In genomic region chr13:91768683-91769651, GRCm38 (mm10) we compare ENCODE assay signal across 28 mouse cellular contexts. TPM values are rescaled to one million over a fixed set of nuclear protein-coding genes. Genes with fewer than 3 reads are reported as not detected.
A peak's percentile ranks its signal among the peaks of the same experiment; 100 is the strongest.
DNase-seq lines count a peak whose midpoint lies in the region; ATAC-seq and TF ChIP-seq lines count a peak whose summit lies in the region.
"Had no signal": no experiment of that assay in that cellular context is flagged by ENCODE, and none has a peak within 500 bp of the region (broad histone marks: within the 10 kb centered on the region; RNA-seq: fewer than 3 reads in every experiment).

No protein-coding gene starts in this region.

- no peak overlapping the region for H3K27ac ChIP-seq in liver, adult 2 months (replicated peaks; ENCODE audit: insufficient read depth, low read depth, low read length)
- H3K27ac ChIP-seq in liver, embryonic 11.5 days (ENCODE audit: low read depth, low read length): no peak overlapping the region
- peak overlapping the region; percentile 100 for H3K27ac ChIP-seq in CH12.LX (ENCODE audit: insufficient read depth, low read depth)
- no peak overlapping the region for H3K27ac ChIP-seq in midbrain, embryonic 15.5 days
- H3K27ac ChIP-seq in forebrain, embryonic 11.5 days (ENCODE audit: low read depth, low read length): no peak overlapping the region
- H3K27ac ChIP-seq: embryonic facial prominence, embryonic 12.5 days; embryonic facial prominence, embryonic 15.5 days; forebrain, embryonic 12.5 days; forebrain, embryonic 15.5 days; heart, embryonic 15.5 days; hindbrain, embryonic 14.5 days; hindbrain, postnatal 0 days; intestine, embryonic 15.5 days had no signal

- peaks cover 8% of the 10 kb centered on the region for H3K4me1 ChIP-seq in liver, adult 2 months (ENCODE audit: control insufficient read depth, insufficient read depth, low read length)
- H3K4me1 ChIP-seq in liver, embryonic 11.5 days (replicated peaks; ENCODE audit: control insufficient read depth, insufficient read depth, low read length): no peaks in the 10 kb centered on the region
- peaks cover 27 to 74% of the 10 kb centered on the region in 2 experiments for H3K4me1 ChIP-seq in CH12.LX (ENCODE audit: control insufficient read depth in 1 of 2, insufficient read depth in 2 of 2)
- no peaks in the 10 kb centered on the region for H3K4me1 ChIP-seq in midbrain, embryonic 15.5 days
- H3K4me1 ChIP-seq in forebrain, embryonic 11.5 days (replicated peaks; ENCODE audit: control insufficient read depth, insufficient read depth, low read length): no peaks in the 10 kb centered on the region
- H3K4me1 ChIP-seq: embryonic facial prominence, embryonic 12.5 days; embryonic facial prominence, embryonic 15.5 days; forebrain, embryonic 12.5 days; forebrain, embryonic 15.5 days; heart, embryonic 12.5 days; heart, embryonic 15.5 days; intestine, embryonic 15.5 days had no signal

- TF ChIP-seq RAD21 in CH12.LX (IDR thresholded peaks at IDR 0.05; ENCODE audit: low read depth, low read length): peak; percentile 1

- no peak for TF ChIP-seq POLR2A in liver, adult 2 months (IDR thresholded peaks at IDR 0.05; ENCODE audit: extremely low read depth, insufficient read depth, low read length)
- TF ChIP-seq POLR2A in CH12.LX (IDR thresholded peaks at IDR 0.05; ENCODE audit: low read depth, low read length): peak; percentile 61

- H3K4me3 ChIP-seq in liver, adult 2 months (ENCODE audit: insufficient read depth, low read depth, low read length): no peak overlapping the region
- no peak overlapping the region for H3K4me3 ChIP-seq in liver, embryonic 11.5 days (ENCODE audit: low read depth, low read length)
- H3K4me3 ChIP-seq in CH12.LX (replicated peaks in 1 of 3; ENCODE audit: low read depth in 2 of 3, low read length in 2 of 3, poor library complexity in 1 of 3): peak overlapping the region in 2 of 3 experiments; percentile 35 to 54
- H3K4me3 ChIP-seq in midbrain, embryonic 15.5 days: no peak overlapping the region
- no peak overlapping the region for H3K4me3 ChIP-seq in forebrain, embryonic 11.5 days (ENCODE audit: low read depth, low read length)
- H3K4me3 ChIP-seq: embryonic facial prominence, embryonic 12.5 days; embryonic facial prominence, embryonic 15.5 days; forebrain, embryonic 12.5 days; forebrain, embryonic 15.5 days; heart, embryonic 12.5 days; heart, embryonic 15.5 days; intestine, embryonic 15.5 days had no signal

- peak; percentile 94 for TF ChIP-seq EP300 in CH12.LX (IDR thresholded peaks at IDR 0.05; ENCODE audit: low read length)

- dilution Hi-C loops in CH12.LX (cut with MboI; ENCODE audit: extremely low pct_ligation_motif_present, extremely low pct_unique_long_range_greater_than_20kb, low sequenced_read_pairs): no loop called here

- no peak for TF ChIP-seq CTCF in liver, adult 2 months (IDR thresholded peaks at IDR 0.05; ENCODE audit: low read depth, low read length)
- TF ChIP-seq CTCF in CH12.LX (conservative IDR thresholded peaks at IDR 0.05 in 1 of 2, IDR thresholded peaks at IDR 0.05 in 1 of 2; ENCODE audit: low read depth in 2 of 2, low read length in 2 of 2): no peak

- no peaks in the 10 kb centered on the region for H3K27me3 ChIP-seq in liver, adult 2 months (ENCODE audit: control insufficient read depth, insufficient read depth, low read length)
- no peaks in the 10 kb centered on the region for H3K27me3 ChIP-seq in liver, embryonic 11.5 days (replicated peaks; ENCODE audit: control insufficient read depth, insufficient read depth, low read length)
- H3K27me3 ChIP-seq in CH12.LX (replicated peaks): no peaks in the 10 kb centered on the region
- H3K27me3 ChIP-seq in midbrain, embryonic 15.5 days (replicated peaks): no peaks in the 10 kb centered on the region
- no peaks in the 10 kb centered on the region for H3K27me3 ChIP-seq in forebrain, embryonic 11.5 days (ENCODE audit: control insufficient read depth, insufficient read depth, low read length)
- H3K27me3 ChIP-seq: embryonic facial prominence, embryonic 12.5 days; embryonic facial prominence, embryonic 15.5 days; forebrain, embryonic 12.5 days; forebrain, embryonic 15.5 days; heart, embryonic 12.5 days; heart, embryonic 15.5 days; intestine, embryonic 15.5 days had no signal

- WGBS in liver, adult 2 months: 61% methylated on average over 9 of the region's 9 CpGs
- WGBS in liver, embryonic 11.5 days: 65% methylated on average over 9 of the region's 9 CpGs
- WGBS in midbrain, embryonic 15.5 days: 77% methylated on average over 9 of the region's 9 CpGs
- WGBS in forebrain, embryonic 11.5 days: 79% methylated on average over 9 of the region's 9 CpGs

- H3K36me3 ChIP-seq in liver, adult 2 months (ENCODE audit: control insufficient read depth, insufficient read depth, low read length): peaks cover 58% of the 10 kb centered on the region
- H3K36me3 ChIP-seq in liver, embryonic 11.5 days (ENCODE audit: control insufficient read depth, insufficient read depth, low read length): no peaks in the 10 kb centered on the region
- peaks cover 0 to 13% of the 10 kb centered on the region in 2 experiments for H3K36me3 ChIP-seq in CH12.LX (replicated peaks in 1 of 2; ENCODE audit: control insufficient read depth in 1 of 2, insufficient read depth in 1 of 2, low read length in 1 of 2)
- no peaks in the 10 kb centered on the region for H3K36me3 ChIP-seq in midbrain, embryonic 15.5 days (replicated peaks)
- no peaks in the 10 kb centered on the region for H3K36me3 ChIP-seq in forebrain, embryonic 11.5 days (ENCODE audit: control insufficient read depth, insufficient read depth, low read length)
- H3K36me3 ChIP-seq: embryonic facial prominence, embryonic 12.5 days; embryonic facial prominence, embryonic 15.5 days; forebrain, embryonic 12.5 days; forebrain, embryonic 15.5 days; heart, embryonic 12.5 days; heart, embryonic 15.5 days; intestine, embryonic 15.5 days had no signal

- ATAC-seq in liver, embryonic 11.5 days (replicated peaks; ENCODE audit: low FRiP score): no peak
- ATAC-seq in inflammation-experienced regulatory T-cells, adult 6 months: peak; percentile 78
- no peak for ATAC-seq in midbrain, embryonic 15.5 days (replicated peaks)
- no peak for ATAC-seq in forebrain, embryonic 11.5 days (replicated peaks; ENCODE audit: low FRiP score)
- ATAC-seq: forebrain, embryonic 15.5 days; hindbrain, postnatal 0 days; intestine, embryonic 15.5 days had no signal

- no peaks in the 10 kb centered on the region for H3K9me3 ChIP-seq in liver, embryonic 11.5 days (ENCODE audit: control insufficient read depth, low read length)
- no peaks in the 10 kb centered on the region for H3K9me3 ChIP-seq in CH12.LX (replicated peaks; ENCODE audit: low read length)
- no peaks in the 10 kb centered on the region for H3K9me3 ChIP-seq in midbrain, embryonic 15.5 days
- no peaks in the 10 kb centered on the region for H3K9me3 ChIP-seq in forebrain, embryonic 11.5 days (ENCODE audit: control insufficient read depth, low read length)
- H3K9me3 ChIP-seq: embryonic facial prominence, embryonic 12.5 days; embryonic facial prominence, embryonic 15.5 days; forebrain, embryonic 12.5 days; forebrain, embryonic 15.5 days; heart, embryonic 12.5 days; heart, embryonic 15.5 days; intestine, embryonic 15.5 days had no signal

- H3K9ac ChIP-seq in liver, adult 2 months (ENCODE audit: low read depth, low read length): no peak overlapping the region
- no peak overlapping the region for H3K9ac ChIP-seq in liver, embryonic 11.5 days (ENCODE audit: low read depth, low read length)
- peak overlapping the region; percentile 64 for H3K9ac ChIP-seq in CH12.LX (ENCODE audit: insufficient read depth, low read depth)
- H3K9ac ChIP-seq in midbrain, embryonic 15.5 days: no peak overlapping the region
- H3K9ac ChIP-seq in forebrain, embryonic 11.5 days (ENCODE audit: low read length): no peak overlapping the region
- H3K9ac ChIP-seq: embryonic facial prominence, embryonic 12.5 days; embryonic facial prominence, embryonic 15.5 days; forebrain, embryonic 12.5 days; forebrain, embryonic 15.5 days; heart, embryonic 12.5 days; heart, embryonic 15.5 days; hindbrain, embryonic 14.5 days; intestine, embryonic 15.5 days had no signal

- in situ Hi-C loops in CH12.LX (cut with MboI; ENCODE audit: low pct_ligation_motif_present, low pct_unique_long_range_greater_than_20kb, low sequenced_read_pairs): no loop called here

- DNase-seq in liver, adult 2 months (ENCODE audit: extremely low read depth, low read depth, low spot score): peak; percentile 64
- no peak for DNase-seq in liver, embryonic 11.5 days (ENCODE audit: low spot score)
- peak; percentile 24 for DNase-seq in CD4-positive helper T cell, adult 2 months (ENCODE audit: low read depth, low spot score)
- DNase-seq in CH12.LX (ENCODE audit: extremely low read depth): peak; percentile 94
- DNase-seq in forebrain, embryonic 11.5 days (ENCODE audit: low spot score): no peak
- DNase-seq: adrenal gland, postnatal 10 days; adrenal gland, postnatal 36 days; cerebellum, adult 18-20 months; cerebellum, adult 9-10 months; cerebellum, postnatal 14 days; gastrocnemius, postnatal 36 days; heart, postnatal 10 days; heart, postnatal 4 days; kidney, adult 18-20 months had no signal

- no peaks in the 10 kb centered on the region for H3K79me2 ChIP-seq in liver, adult 2 months (ENCODE audit: control insufficient read depth, insufficient read depth, low read length)
- no peaks in the 10 kb centered on the region for H3K79me2 ChIP-seq in CH12.LX (replicated peaks; ENCODE audit: control insufficient read depth, extremely low read depth, insufficient read depth, poor library complexity, severe bottlenecking)

- H3K4me2 ChIP-seq in liver, embryonic 11.5 days: no peak overlapping the region
- peak overlapping the region; percentile 87; the same call in 1 of the 2 replicates for H3K4me2 ChIP-seq in CH12.LX (ENCODE audit: insufficient read depth, low read depth, poor library complexity, severe bottlenecking)
- H3K4me2 ChIP-seq in midbrain, embryonic 15.5 days: no peak overlapping the region
- H3K4me2 ChIP-seq in forebrain, embryonic 11.5 days (ENCODE audit: low read depth, low read length, severe bottlenecking): no peak overlapping the region
- H3K4me2 ChIP-seq: embryonic facial prominence, embryonic 12.5 days; embryonic facial prominence, embryonic 15.5 days; forebrain, embryonic 12.5 days; forebrain, embryonic 15.5 days; heart, embryonic 12.5 days; heart, embryonic 15.5 days; hindbrain, embryonic 14.5 days; intestine, embryonic 15.5 days had no signal

RNA-seq across cellular contexts. Expression of gene Acot12, which starts 27.7 kb away (rescaled TPM):
- 104 and 121 TPM in 2 replicates for total RNA-seq in liver, adult 2 months (2014; rRNA removed)
- 57.1 and 58.8 TPM in 2 replicates for polyA plus RNA-seq in liver, adult 2 months (2012; rRNA removed)
- polyA plus RNA-seq in liver, embryonic 11.5 days (2014; fragmentation: Nextera tagmentation; extraction: Ambion mirVana): 0.61 and 0.64 TPM in 2 replicates
- total RNA-seq in CH12.LX (2012; rRNA removed) (0.55 and 0.97 TPM in 2 replicates), CH12.LX (2014; rRNA removed) (0.90 and 1.6 TPM in 2 replicates)
- polyA plus RNA-seq in CH12.LX (2012; ENCODE audit: insufficient read length, low read depth): 0.83 and 0.96 TPM in 2 replicates
- not detected for polyA plus RNA-seq in inflammation-experienced regulatory T-cells, adult 6 months (2017; shearing (Covaris generic))
- 0.19 TPM in 1 of 2 replicates, not detected in the other for polyA plus RNA-seq in midbrain, embryonic 15.5 days (2015; fragmentation: Nextera tagmentation; extraction: Ambion mirVana)
- polyA plus RNA-seq in forebrain, embryonic 11.5 days (2014; fragmentation: Nextera tagmentation; extraction: Ambion mirVana): not detected in 2 replicates
- total RNA-seq: ES-E14; gastrocnemius, postnatal 36 days; granulocyte monocyte progenitor cell, adult 5-6 weeks; heart, adult 8-10 months; heart, postnatal 4 days had no signal
- polyA plus RNA-seq: forebrain, embryonic 12.5 days; forebrain, embryonic 15.5 days; heart, embryonic 12.5 days had no signal

RNA-seq across cellular contexts. Expression of gene Zcchc9, which starts 38.5 kb away (rescaled TPM):
- 7.3 and 9.4 TPM in 2 replicates for total RNA-seq in liver, adult 2 months (2014; rRNA removed)
- polyA plus RNA-seq in liver, adult 2 months (2012; rRNA removed): 8.5 and 9.5 TPM in 2 replicates
- 31.4 and 32.6 TPM in 2 replicates for polyA plus RNA-seq in liver, embryonic 11.5 days (2014; fragmentation: Nextera tagmentation; extraction: Ambion mirVana)
- total RNA-seq in CH12.LX (2012; rRNA removed) (41.6 and 45.2 TPM in 2 replicates), CH12.LX (2014; rRNA removed) (47.9 and 56.0 TPM in 2 replicates)
- polyA plus RNA-seq in CH12.LX (2012; ENCODE audit: insufficient read length, low read depth): 69.5 and 89.1 TPM in 2 replicates
- 10 to 100 TPM; 49.3 to 53.4 (median 51.0) TPM for polyA plus RNA-seq in inflammation-experienced regulatory T-cells, adult 6 months (2017; shearing (Covaris generic))
- 19.8 and 20.8 TPM in 2 replicates for polyA plus RNA-seq in midbrain, embryonic 15.5 days (2015; fragmentation: Nextera tagmentation; extraction: Ambion mirVana)
- 31.0 and 33.8 TPM in 2 replicates for polyA plus RNA-seq in forebrain, embryonic 11.5 days (2014; fragmentation: Nextera tagmentation; extraction: Ambion mirVana)

Comparison
In these comparisons a context has a peak if more than half of its experiments do, and no peak if none do; other contexts are left out.
1. DNase-seq: peak in liver, adult 2 months (single experiment), CD4-positive helper T cell, adult 2 months (single experiment) and CH12.LX (single experiment); none in liver, embryonic 11.5 days (single experiment) and forebrain, embryonic 11.5 days (single experiment).
2. RNA of gene Acot12, which starts 27.7 kb away (polyA plus RNA-seq): 57.1 to 58.8 TPM in liver, adult 2 months; 0.83 to 0.96 TPM in CH12.LX, 0.61 to 0.64 TPM in liver, embryonic 11.5 days, 0.19 TPM in midbrain, embryonic 15.5 days, not detected in inflammation-experienced regulatory T-cells, adult 6 months and not detected in forebrain, embryonic 11.5 days; every median in the first group is over 10 times any median in the second.
3. H3K4me3 ChIP-seq: peak in CH12.LX (2 of 3); none in liver, adult 2 months (single experiment), liver, embryonic 11.5 days (single experiment), midbrain, embryonic 15.5 days (single experiment) and forebrain, embryonic 11.5 days (single experiment).